Mouse (Mus musculus): ENCODE data around the gene Fyn.

DNA sequence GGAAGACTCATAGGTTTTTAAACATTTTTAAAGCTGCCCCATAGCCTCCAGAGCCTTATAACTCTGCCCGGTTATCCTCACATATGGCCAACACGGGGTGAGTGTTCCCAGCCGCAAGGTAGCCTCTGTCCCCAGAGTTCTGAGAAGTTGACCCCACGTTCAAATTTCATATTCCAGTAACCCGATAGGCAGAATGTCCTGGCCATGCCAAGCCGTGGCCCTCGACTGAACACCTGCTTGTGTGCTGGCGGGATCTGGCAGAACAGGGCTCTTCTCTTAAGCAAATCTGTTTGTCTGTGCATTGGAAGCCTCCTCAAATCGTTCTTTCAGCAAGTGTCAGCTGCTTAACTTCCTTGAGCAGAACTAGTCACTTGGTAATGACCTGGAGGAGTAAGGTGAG lies 188.7 kb downstream of the Fyn start:
- no peak for TF ChIP-seq CTCF (IDR thresholded peaks at IDR 0.05; ENCODE audit: extremely low read depth, insufficient read depth, low read length)
- TF ChIP-seq POLR2A (IDR thresholded peaks at IDR 0.05; ENCODE audit: extremely low read depth, insufficient read depth, low read length), result no peak

Data from cortical plate, adult 2 months (tissue).